Mouse (Mus musculus) liver, postnatal 0 days (tissue): ENCODE data around the gene Hivep2.

Experiments used
- CTCF ChIP-seq: sonication (generic); IDR thresholded peaks from 2 replicates; pipeline ENCODE4 v1.5.1; 2016; ENCODE audit warnings: antibody characterized with exemption, low read depth
- EP300 ChIP-seq: IDR thresholded peaks from 2 replicates; pipeline ENCODE4 v1.6.1; 2016; ENCODE audit warnings: antibody characterized with exemption, low read depth, mild to moderate bottlenecking

GRCm38 (mm10) chr10:13965316-13965973, 430 bp upstream of the Hivep2 start:
- TF ChIP-seq CTCF (no peak), EP300 (no peak)
